Mouse (Mus musculus): ENCODE measurements around the gene Cnbp. TPM values are rescaled to one million over a fixed set of nuclear protein-coding genes. Genes with fewer than 3 reads are reported as not detected.
A peak's percentile ranks its signal among the peaks of the same experiment; 100 is the strongest.

Cnbp gene
- total and polyA plus RNA-seq, 2 experiments from 2014 or later = 178 to 577 TPM

- TF ChIP-seq CTCF (IDR thresholded peaks at IDR 0.05) = no peak
- WGBS = 1% methylated on average over 52 of the region's 77 CpGs
- peak overlapping the region; percentile 67 for H3K27ac ChIP-seq (ENCODE audit: low read depth, low read length)
- peak overlapping the region; percentile 83 for H3K9ac ChIP-seq (replicated peaks; ENCODE audit: low read length, poor library complexity, severe bottlenecking)
- no peaks in the 10 kb centered on the region for H3K27me3 ChIP-seq (ENCODE audit: insufficient read depth, low read length)
- H3K4me2 ChIP-seq (ENCODE audit: low read depth, low read length, poor library complexity, severe bottlenecking) = peak overlapping the region; percentile 91
- peaks cover 12% of the 10 kb centered on the region; the same call in 1 of the 2 replicates for H3K36me3 ChIP-seq (ENCODE audit: insufficient read depth, low read length)
- ATAC-seq (ENCODE audit: low FRiP score) (peak; percentile 71), DNase-seq (ENCODE audit: low spot score) (peak; percentile 51)
- no peaks in the 10 kb centered on the region for H3K9me3 ChIP-seq (ENCODE audit: low read length)
- H3K4me1 ChIP-seq (ENCODE audit: insufficient read depth, low read length) = peaks cover 5% of the 10 kb centered on the region; the same call in 1 of the 2 replicates
- peak overlapping the region; percentile 75 for H3K4me3 ChIP-seq (ENCODE audit: low read depth, low read length)
Observed at GRCm38 (mm10) chr6:87810713-87811669, 39.9 kb downstream of the Cnbp start.

- ATAC-seq (ENCODE audit: low FRiP score) (no peak), DNase-seq (ENCODE audit: low spot score) (no peak)
- Histone ChIP-seq H3K27me3 (ENCODE audit: insufficient read depth, low read length) (no peaks in the 10 kb centered on the region), H3K27ac (ENCODE audit: low read depth, low read length) (no peak overlapping the region), H3K4me3 (ENCODE audit: low read depth, low read length) (peak overlapping the region; percentile 75), H3K36me3 (ENCODE audit: insufficient read depth, low read length) (peaks cover 6% of the 10 kb centered on the region; the same call in 1 of the 2 replicates), H3K4me2 (ENCODE audit: low read depth, low read length, poor library complexity, severe bottlenecking) (peak overlapping the region; percentile 91), H3K9me3 (ENCODE audit: low read length) (no peaks in the 10 kb centered on the region), H3K9ac (replicated peaks; ENCODE audit: low read length, poor library complexity, severe bottlenecking) (no peak overlapping the region; the same call in 1 of the 2 replicates), H3K4me1 (ENCODE audit: insufficient read depth, low read length) (peaks cover 5% of the 10 kb centered on the region; the same call in 1 of the 2 replicates)
- 33% methylated on average over 6 of the region's 6 CpGs for WGBS
- TF ChIP-seq CTCF (IDR thresholded peaks at IDR 0.05) = no peak
Observed at GRCm38 (mm10) chr6:87810311-87810710, 40.6 kb downstream of the Cnbp start.

GRCm38 (mm10) chr6:87809651-87810161 lies 41.2 kb downstream of the Cnbp start:
- no peak for ATAC-seq (ENCODE audit: low FRiP score)
- H3K27me3 ChIP-seq (ENCODE audit: insufficient read depth, low read length) = no peaks in the 10 kb centered on the region
- no peak overlapping the region for H3K9ac ChIP-seq (replicated peaks; ENCODE audit: low read length, poor library complexity, severe bottlenecking)
- no peak for TF ChIP-seq CTCF (IDR thresholded peaks at IDR 0.05)
- H3K36me3 ChIP-seq (ENCODE audit: insufficient read depth, low read length) = peaks cover 6% of the 10 kb centered on the region; the same call in 1 of the 2 replicates
- no peak overlapping the region for H3K27ac ChIP-seq (ENCODE audit: low read depth, low read length)
- peak overlapping the region; percentile 20; the same call in 1 of the 2 replicates for H3K4me2 ChIP-seq (ENCODE audit: low read depth, low read length, poor library complexity, severe bottlenecking)
- H3K4me3 ChIP-seq (ENCODE audit: low read depth, low read length) = no peak overlapping the region
- peaks cover 5% of the 10 kb centered on the region; the same call in 1 of the 2 replicates for H3K4me1 ChIP-seq (ENCODE audit: insufficient read depth, low read length)
- no peaks in the 10 kb centered on the region for H3K9me3 ChIP-seq (ENCODE audit: low read length)
- 87% methylated on average over 6 of the region's 6 CpGs for WGBS
- no peak for DNase-seq (ENCODE audit: low spot score)

GRCm38 (mm10) chr6:87809144-87809543 lies 41.8 kb downstream of the Cnbp start:
- 94% methylated on average over 2 of the region's 2 CpGs for WGBS
- no peak for TF ChIP-seq CTCF (IDR thresholded peaks at IDR 0.05)
- no peak overlapping the region for H3K4me3 ChIP-seq (ENCODE audit: low read depth, low read length)
- no peak overlapping the region for H3K9ac ChIP-seq (replicated peaks; ENCODE audit: low read length, poor library complexity, severe bottlenecking)
- H3K9me3 ChIP-seq (ENCODE audit: low read length) = no peaks in the 10 kb centered on the region
- peaks cover 6% of the 10 kb centered on the region; the same call in 1 of the 2 replicates for H3K36me3 ChIP-seq (ENCODE audit: insufficient read depth, low read length)
- ATAC-seq (ENCODE audit: low FRiP score) = no peak
- DNase-seq (ENCODE audit: low spot score) = no peak
- H3K27ac ChIP-seq (ENCODE audit: low read depth, low read length) = no peak overlapping the region
- H3K4me1 ChIP-seq (ENCODE audit: insufficient read depth, low read length) = peaks cover 5% of the 10 kb centered on the region; the same call in 1 of the 2 replicates
- H3K27me3 ChIP-seq (ENCODE audit: insufficient read depth, low read length) = no peaks in the 10 kb centered on the region
- H3K4me2 ChIP-seq (ENCODE audit: low read depth, low read length, poor library complexity, severe bottlenecking) = no peak overlapping the region

- Histone ChIP-seq H3K27me3 (ENCODE audit: insufficient read depth, low read length) (no peaks in the 10 kb centered on the region), H3K4me1 (ENCODE audit: insufficient read depth, low read length) (peaks cover 5% of the 10 kb centered on the region; the same call in 1 of the 2 replicates)
- no peak for ATAC-seq (ENCODE audit: low FRiP score)
Observed at GRCm38 (mm10) chr6:87808521-87808920, 42.4 kb downstream of the Cnbp start.

More at GRCm38 (mm10) chr6:87808521-87808920, 42.4 kb downstream of the Cnbp start:
- Histone ChIP-seq H3K36me3 (ENCODE audit: insufficient read depth, low read length) (peaks cover 3% of the 10 kb centered on the region; the same call in 1 of the 2 replicates), H3K4me3 (ENCODE audit: low read depth, low read length) (no peak overlapping the region), H3K4me2 (ENCODE audit: low read depth, low read length, poor library complexity, severe bottlenecking) (no peak overlapping the region), H3K9me3 (ENCODE audit: low read length) (no peaks in the 10 kb centered on the region), H3K27ac (ENCODE audit: low read depth, low read length) (no peak overlapping the region), H3K9ac (replicated peaks; ENCODE audit: low read length, poor library complexity, severe bottlenecking) (no peak overlapping the region)
- DNase-seq (ENCODE audit: low spot score) = no peak
- TF ChIP-seq CTCF (IDR thresholded peaks at IDR 0.05) = no peak
- 72% methylated on average over 3 of the region's 3 CpGs for WGBS
